Mouse (Mus musculus) monocyte, adult 59 days (primary cell): ENCODE data around the gene Srpx. TPM values are rescaled to one million over a fixed set of nuclear protein-coding genes. Genes with fewer than 3 reads are reported as not detected.

Source experiments
- total RNA-seq, 2 experiments: library from RNA; stranded (reverse); gene quantifications; one replicate each; pipeline ENCODE4 v1.2.4; 2023

Gene Srpx
- total RNA-seq = not detected

DNA sequence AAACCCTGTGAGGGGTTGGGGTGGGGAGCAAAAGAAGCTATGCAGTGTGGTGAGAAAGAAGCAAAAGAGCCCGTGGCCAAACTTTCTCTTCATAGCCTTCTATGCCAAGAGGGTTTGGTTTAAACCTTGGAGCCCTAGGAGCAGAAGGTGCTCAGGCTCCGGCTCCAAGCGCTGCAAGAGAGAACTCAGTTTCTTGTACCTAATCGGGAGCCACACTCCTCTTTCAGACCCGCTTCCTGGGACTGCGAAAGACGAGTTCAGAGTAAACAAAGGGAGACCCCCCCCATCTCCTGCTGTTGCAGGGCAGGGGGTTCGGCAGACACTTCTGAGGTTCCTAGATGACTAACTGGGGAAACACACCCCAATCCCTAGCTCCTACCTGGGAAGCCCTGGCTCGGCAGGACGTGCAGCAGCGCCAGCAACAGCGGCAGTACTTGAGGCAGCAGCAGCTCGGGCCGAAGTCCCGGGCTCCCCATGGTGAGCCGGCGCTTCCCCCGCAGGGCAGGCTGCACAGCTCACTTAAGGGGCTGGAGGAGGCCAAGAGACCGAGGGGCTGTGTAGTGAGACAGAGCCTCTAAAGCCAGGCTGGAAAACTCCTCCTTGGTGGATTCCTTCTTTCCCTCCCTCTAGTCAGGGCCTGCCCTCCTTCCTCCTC, at the start of gene Srpx:
Srpx (minus strand) TSS at position 645 of the 655 bp plus-strand sequence.

Other genes with a start within 250 kb of the Srpx start
- gene Sytl5, start 232.1 kb downstream of the Srpx start, total RNA-seq = not detected
- gene Rpgr, start 99.2 kb upstream of the Srpx start, total RNA-seq = 1 to 10 TPM; 1.5 to 1.6 TPM
- not detected for gene Otc, start 134.6 kb upstream of the Srpx start, total RNA-seq